Comparison of ENCODE assay signal across 21 mouse cellular contexts in the genomic region with DNA sequence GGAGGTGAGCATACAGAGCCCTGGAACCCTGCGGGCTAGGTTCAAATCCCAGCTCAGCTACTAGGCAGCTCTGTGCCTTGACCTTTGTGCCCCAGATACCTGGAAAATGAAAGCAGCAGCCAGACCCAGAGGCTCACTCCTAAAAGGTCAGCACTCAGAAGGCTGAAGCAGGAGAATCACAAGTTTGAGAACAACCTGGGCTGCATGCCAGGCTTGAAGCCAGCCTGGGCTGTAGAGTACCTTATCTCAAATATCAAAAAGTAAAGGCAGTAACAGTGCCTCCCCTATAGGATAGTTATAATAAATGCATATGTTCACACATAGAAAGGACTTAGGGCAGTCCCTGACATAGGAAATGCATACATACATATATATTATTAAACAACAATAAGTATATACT. TPM values are rescaled to one million over a fixed set of nuclear protein-coding genes. Genes with fewer than 3 reads are reported as not detected.
A peak's percentile ranks its signal among the peaks of the same experiment; 100 is the strongest.
DNase-seq lines count a peak whose midpoint lies in the region; ATAC-seq and TF ChIP-seq lines count a peak whose summit lies in the region.
"Had no signal": no experiment of that assay in that cellular context is flagged by ENCODE, and none has a peak within 500 bp of the region (broad histone marks: within the 10 kb centered on the region; RNA-seq: fewer than 3 reads in every experiment).

No protein-coding gene starts in this region.

- 74% methylated on average over 1 of the region's 1 CpGs for WGBS in neural tube, embryonic 14.5 days
- 71% methylated on average over 1 of the region's 1 CpGs for WGBS in limb, embryonic 11.5 days

- peaks cover 13% of the 10 kb centered on the region; the same call in 1 of the 2 replicates for H3K4me1 ChIP-seq in neural tube, embryonic 14.5 days (ENCODE audit: control insufficient read depth, insufficient read depth, low read length)
- peaks cover 10% of the 10 kb centered on the region; the same call in 1 of the 2 replicates for H3K4me1 ChIP-seq in limb, embryonic 11.5 days (ENCODE audit: control insufficient read depth, insufficient read depth, low read length)

- no peak overlapping the region for H3K9ac ChIP-seq in neural tube, embryonic 14.5 days (replicated peaks; ENCODE audit: low read depth, low read length)
- no peak overlapping the region for H3K9ac ChIP-seq in limb, embryonic 11.5 days (ENCODE audit: low read length)
- H3K9ac ChIP-seq: lung, embryonic 14.5 days had no signal

- peak overlapping the region; percentile 83 for H3K27ac ChIP-seq in gastrocnemius, adult 2 months
- H3K27ac ChIP-seq in neural tube, embryonic 14.5 days (ENCODE audit: low read depth, low read length) = no peak overlapping the region
- 0 out of 2 replicates have a peak overlapping the region, but pooled peaks have one; percentile 31 for H3K27ac ChIP-seq in limb, embryonic 11.5 days (replicated peaks; ENCODE audit: low read depth, low read length)

- DNase-seq in gastrocnemius, adult 2 months = peak; percentile 62
- DNase-seq in gastrocnemius, postnatal 4 days (ENCODE audit: low spot score in 2 of 2) = no peak
- no peak for DNase-seq in neural tube, embryonic 10.5 days (ENCODE audit: extremely low spot score, low spot score)
- no peak for DNase-seq in limb, embryonic 11.5 days (ENCODE audit: low spot score)
- DNase-seq in spleen, postnatal 14 days (ENCODE audit: low spot score in 2 of 2) = no peak
- no peak for DNase-seq in right cerebral cortex, postnatal 25 days
- DNase-seq: adrenal gland, adult 8-10 months; cerebellum, postnatal 25 days; gastrocnemius, postnatal 14 days; heart, postnatal 14 days; kidney, postnatal 4 days; lung, embryonic 14.5 days; thymus, adult 18-20 months had no signal

- intact Hi-C loops in gastrocnemius, adult 2 months (cut with DNase I) = no loop called here

- no peaks in the 10 kb centered on the region for H3K9me3 ChIP-seq in neural tube, embryonic 14.5 days (ENCODE audit: control insufficient read depth, low read length)
- H3K9me3 ChIP-seq in limb, embryonic 11.5 days (ENCODE audit: control insufficient read depth, low read length) = no peaks in the 10 kb centered on the region
- H3K9me3 ChIP-seq: G1E had no signal

- ATAC-seq in neural tube, embryonic 14.5 days (ENCODE audit: low read depth) = 0 out of 2 replicates have a peak, but pooled peaks have one; percentile 7
- ATAC-seq in limb, embryonic 11.5 days (ENCODE audit: insufficient number of reproducible peaks, low FRiP score, low TSS enrichment, low read depth) = no peak

- no peak overlapping the region for H3K4me3 ChIP-seq in gastrocnemius, adult 2 months
- H3K4me3 ChIP-seq in neural tube, embryonic 14.5 days (ENCODE audit: low read depth, low read length) = no peak overlapping the region
- no peak overlapping the region for H3K4me3 ChIP-seq in limb, embryonic 11.5 days (ENCODE audit: low read depth, low read length)

- no peak for TF ChIP-seq CTCF in gastrocnemius, adult 2 months (IDR thresholded peaks at IDR 0.05)

- no peaks in the 10 kb centered on the region for H3K36me3 ChIP-seq in neural tube, embryonic 14.5 days (ENCODE audit: control insufficient read depth, insufficient read depth, low read length)
- H3K36me3 ChIP-seq in limb, embryonic 11.5 days (ENCODE audit: control insufficient read depth, insufficient read depth, low read length) = no peaks in the 10 kb centered on the region
- H3K36me3 ChIP-seq: G1E had no signal

- H3K4me2 ChIP-seq in neural tube, embryonic 14.5 days (ENCODE audit: low read depth, low read length) = no peak overlapping the region
- no peak overlapping the region for H3K4me2 ChIP-seq in limb, embryonic 11.5 days (ENCODE audit: low read depth, severe bottlenecking)
- H3K4me2 ChIP-seq: heart, embryonic 11.5 days; liver, embryonic 11.5 days; lung, embryonic 14.5 days had no signal

- H3K27me3 ChIP-seq in neural tube, embryonic 14.5 days (ENCODE audit: control insufficient read depth, insufficient read depth, low read length) = no peaks in the 10 kb centered on the region
- no peaks in the 10 kb centered on the region for H3K27me3 ChIP-seq in limb, embryonic 11.5 days (ENCODE audit: control insufficient read depth, insufficient read depth, low read length)

RNA-seq across cellular contexts. Expression of a gene that starts 43.7 kb away (rescaled TPM):
- not detected for total RNA-seq in gastrocnemius, adult 2 months (2021)
- not detected for total RNA-seq in gastrocnemius, postnatal 4 days (2021)
- polyA plus RNA-seq in neural tube, embryonic 14.5 days (2014; fragmentation: Nextera tagmentation; extraction: Ambion mirVana) = not detected in 2 replicates
- not detected in 2 replicates for polyA plus RNA-seq in limb, embryonic 11.5 days (2014; fragmentation: Nextera tagmentation; extraction: Ambion mirVana)
- total RNA-seq: adrenal gland, adult 8-10 months; G1E; gastrocnemius, postnatal 14 days; heart, postnatal 14 days; layer of hippocampus, postnatal 25 days; left cerebral cortex, postnatal 25 days; neutrophil, adult 5-6 weeks had no signal
- polyA plus RNA-seq: G1E; heart, embryonic 11.5 days; kidney, embryonic 14.5 days; liver, embryonic 11.5 days; lung, embryonic 14.5 days had no signal
